Mouse (Mus musculus) mouse trophoblast stem cell (cell line): ENCODE measurements around the gene Ak6.

Source experiments
- in situ Hi-C, 2 experiments: fragments of 300-500 bp; cut with MseI, MboI; formaldehyde crosslinking; loops; 2 replicates in 1 of 2; 3 replicates in 1 of 2; pipeline ENCODE4 v1.15.1; 2025

Ak6 gene

DNA sequence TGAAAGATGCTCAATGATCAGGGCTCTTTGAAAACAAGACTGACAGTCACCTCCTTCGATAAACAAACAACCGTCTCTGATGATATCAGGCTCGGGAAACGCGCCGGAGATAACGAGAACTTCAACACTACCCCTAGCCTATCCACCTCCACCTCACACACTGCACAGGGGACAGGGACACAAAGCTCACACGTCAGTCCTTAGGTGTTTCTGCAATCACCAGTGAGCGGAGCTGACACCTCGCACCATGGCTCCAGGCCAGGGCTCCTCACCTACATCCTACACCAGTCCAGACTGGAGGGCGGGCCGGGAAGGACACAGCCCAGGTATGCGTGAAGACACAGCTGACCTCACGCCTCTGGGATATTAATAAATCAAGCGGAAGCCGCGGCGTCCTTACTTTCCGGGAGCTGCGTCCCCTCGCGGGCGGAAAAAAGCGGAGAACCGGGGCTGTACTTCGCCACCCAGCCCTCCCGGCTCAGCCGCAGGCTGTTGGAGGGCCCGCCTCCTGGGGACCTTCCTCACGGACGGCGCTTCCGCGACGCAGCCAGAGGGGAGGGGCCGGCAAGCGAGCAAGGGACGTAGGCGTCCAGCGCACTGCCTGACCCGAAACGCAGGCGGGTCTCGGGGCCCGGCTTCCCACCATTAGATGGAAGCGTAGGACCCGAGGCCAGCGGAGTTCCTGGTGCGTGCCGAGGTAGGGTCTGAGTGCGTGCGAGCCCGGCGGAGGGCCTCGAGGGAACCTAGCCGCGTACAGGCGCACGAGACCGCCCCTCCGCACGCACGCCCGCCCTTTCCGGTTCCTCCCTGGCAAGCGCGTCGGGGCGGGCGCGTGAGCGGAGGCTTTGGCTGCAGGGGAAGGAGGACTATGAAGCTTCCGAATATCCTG, at the start of gene Ak6, which contains the start of gene Rad17:
TSS of gene Ak6 (plus strand) at position 430 of the 889 bp plus-strand sequence.
TSS of gene Rad17 (minus strand) at position 502 of the 889 bp plus-strand sequence.
- in situ Hi-C loops, result no loop called here

DNA sequence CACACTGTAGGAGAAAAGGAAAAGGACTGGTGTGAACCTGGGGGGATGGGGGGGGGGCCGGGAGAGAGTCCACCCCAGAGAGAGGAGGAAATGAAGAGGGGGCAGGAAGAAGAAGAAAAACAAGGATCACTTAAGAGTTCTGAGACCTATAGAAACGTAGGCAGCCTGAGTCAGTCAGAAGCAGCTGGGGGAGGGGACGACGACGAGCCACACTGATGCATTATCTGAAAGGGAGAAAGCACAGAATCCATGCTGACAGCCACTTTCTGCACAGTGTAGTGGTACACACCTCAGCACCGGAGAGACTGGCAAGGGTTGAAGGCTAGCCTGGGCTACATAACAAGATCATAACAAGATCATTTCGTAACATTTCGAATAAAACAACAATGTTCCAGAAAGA, 49.7 kb upstream of the Ak6 start:
- in situ Hi-C loops, result no loop called here

DNA sequence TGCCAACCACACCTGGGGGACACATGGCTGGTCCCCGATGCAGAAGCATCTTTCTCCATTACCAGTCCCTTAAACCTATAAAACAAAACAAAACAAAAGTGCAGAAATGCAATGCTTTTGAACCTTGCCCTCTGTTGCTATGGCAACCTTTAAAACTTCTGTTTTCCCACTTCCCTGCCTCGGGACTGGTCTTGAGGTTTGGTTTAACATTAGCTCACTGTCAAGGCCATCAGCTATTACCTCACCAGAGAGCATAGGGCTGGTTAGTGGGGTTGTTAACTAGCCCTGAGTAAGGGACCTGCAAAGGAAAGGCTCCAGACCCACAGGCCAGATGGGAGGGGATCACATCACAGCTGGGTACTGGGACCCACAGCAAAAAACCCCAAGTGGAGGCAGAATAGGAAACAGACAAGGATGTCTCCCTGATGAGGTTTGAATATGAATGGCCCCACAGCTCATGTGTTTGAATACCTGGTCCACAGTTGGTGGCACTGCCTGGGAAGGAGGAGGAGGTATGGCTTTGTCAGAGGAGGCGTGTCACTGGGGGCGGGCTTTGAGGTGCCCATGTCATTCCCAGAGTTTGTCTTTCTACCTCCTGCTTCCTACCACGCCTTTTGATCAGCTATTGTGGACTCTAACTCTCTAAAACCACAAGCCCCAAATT, 48.4 kb upstream of the Ak6 start:
- in situ Hi-C loops, result no loop called here

GRCm38 (mm10) chr13:100603031-100603737, 47.6 kb upstream of the Ak6 start:
- in situ Hi-C loops, result no loop called here

GRCm38 (mm10) chr13:100603738-100604095, 47.1 kb upstream of the Ak6 start:
- in situ Hi-C loops, result no loop called here

DNA sequence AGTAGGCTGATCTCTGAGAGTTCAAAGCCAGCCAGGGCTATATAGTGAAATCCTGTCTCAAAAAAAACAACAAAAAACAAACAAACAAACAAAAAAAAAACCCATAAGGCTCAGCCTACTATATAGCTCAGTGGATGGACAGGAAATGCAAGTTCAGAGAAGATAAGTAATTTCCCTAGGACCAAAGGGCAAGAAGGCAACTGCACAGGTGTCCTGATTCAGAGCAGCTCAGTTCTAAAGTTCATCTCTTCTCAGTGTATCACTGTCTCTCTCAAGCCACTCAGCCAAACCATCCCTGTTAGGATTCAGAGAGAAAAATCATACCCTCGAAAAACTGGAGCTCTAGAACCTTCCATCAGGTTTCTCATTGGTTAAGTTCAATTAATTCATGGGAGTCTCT, 44.9 kb upstream of the Ak6 start:
- in situ Hi-C loops, result no loop called here

DNA sequence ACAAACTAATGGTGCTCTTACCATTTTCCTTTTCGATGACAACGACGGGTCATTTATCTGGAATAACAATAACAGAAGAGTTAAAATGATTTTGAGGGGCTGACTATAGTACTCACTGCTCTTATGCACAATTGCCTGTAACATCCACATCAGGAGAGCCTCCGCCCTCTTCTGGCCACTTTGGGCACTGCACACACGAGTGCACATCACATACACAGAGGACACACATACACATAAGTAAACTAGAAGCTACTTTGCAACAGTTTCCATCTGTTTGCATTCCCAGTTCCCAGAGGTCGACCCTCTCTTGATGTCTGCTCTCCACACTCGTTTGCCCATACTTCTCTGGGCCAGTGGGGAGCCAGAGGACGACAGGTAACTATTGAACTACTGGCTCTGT, 43.0 kb upstream of the Ak6 start:
- in situ Hi-C loops, result no loop called here

DNA sequence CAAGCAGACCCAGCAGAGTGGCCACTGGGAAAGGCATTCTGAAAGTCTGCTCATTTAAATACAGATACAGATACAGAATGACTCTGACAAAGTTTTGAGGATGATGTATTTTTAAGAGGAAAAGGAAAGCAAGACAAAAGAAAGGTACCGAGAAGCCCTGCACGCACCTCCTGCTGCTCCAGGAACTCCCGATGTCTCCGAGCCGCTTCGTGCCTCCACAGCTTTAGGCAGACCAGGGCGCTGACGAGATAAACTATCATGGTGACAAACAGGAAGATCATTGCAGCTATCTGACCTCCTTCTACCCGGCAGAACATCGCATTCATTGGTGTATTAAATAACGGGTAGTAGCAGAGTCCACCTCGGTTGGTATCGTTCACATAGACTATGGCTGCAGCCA, 39.5 kb upstream of the Ak6 start:
- in situ Hi-C loops, result no loop called here

DNA sequence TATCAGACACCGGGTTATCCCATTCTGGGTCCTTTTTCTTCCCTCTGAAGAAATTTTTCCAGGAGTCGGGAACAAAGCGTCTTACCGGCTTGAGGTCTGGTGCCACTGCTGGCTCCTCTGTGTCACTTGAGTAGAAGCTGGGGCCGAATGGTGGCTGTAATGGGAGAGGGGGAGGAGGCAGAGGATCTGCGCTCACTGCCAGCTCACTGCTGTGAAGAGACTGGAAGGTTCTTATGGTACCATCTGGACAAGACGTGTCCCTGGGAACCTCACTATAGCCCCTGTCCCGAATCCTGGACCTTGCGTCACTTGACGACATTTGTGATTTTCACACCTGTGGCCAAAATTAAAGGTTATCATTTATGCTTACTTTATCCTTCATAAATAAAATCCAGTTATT, 38.5 kb upstream of the Ak6 start:
- in situ Hi-C loops, result no loop called here

DNA sequence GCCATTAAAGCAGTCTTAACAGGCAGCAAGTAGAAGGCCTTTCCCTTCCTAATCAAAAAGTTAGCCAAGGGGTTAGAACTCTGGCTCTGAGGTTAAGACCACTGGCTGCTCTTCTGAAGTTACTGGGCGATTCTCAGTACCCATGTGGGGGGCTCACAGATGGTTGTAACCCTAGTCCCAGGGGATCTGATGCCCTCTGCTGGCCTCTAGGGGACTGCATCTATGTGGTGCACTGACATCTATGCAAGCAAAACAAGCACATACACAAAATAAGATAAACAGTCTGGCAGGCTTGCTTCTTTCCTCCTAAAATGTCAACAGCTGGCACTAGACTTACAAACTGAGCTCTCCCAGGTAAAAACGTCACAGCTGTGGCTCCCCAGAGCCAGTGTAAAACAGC, 37.9 kb upstream of the Ak6 start:
- in situ Hi-C loops, result no loop called here

GRCm38 (mm10) chr13:100616181-100617087, 34.3 kb upstream of the Ak6 start, which contains the start of gene Marveld2:
Gene Marveld2 (minus strand): TSS chr13:100616971.
- in situ Hi-C loops, result no loop called here

GRCm38 (mm10) chr13:100617583-100617982, 33.2 kb upstream of the Ak6 start:
- in situ Hi-C loops, result no loop called here

DNA sequence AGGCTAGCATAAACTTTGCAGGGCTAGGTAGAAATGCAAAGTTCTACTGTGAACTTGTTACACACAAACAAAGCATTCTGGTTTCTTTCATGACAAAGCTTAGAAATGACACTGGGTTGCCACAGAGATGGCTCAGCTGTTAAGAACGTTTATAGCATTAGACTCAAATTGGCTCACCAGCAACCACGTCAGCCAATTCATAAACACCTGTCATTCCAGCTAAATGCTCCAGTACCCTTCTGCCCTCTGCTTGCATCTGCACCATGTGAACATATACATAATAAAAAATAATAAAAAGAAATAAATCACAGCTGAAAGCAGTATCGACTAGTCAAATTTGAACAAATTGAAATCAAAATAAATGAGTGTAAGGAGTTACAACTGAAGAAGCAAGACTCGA, 28.5 kb upstream of the Ak6 start:
- in situ Hi-C loops, result no loop called here

GRCm38 (mm10) chr13:100634106-100634691, 16.6 kb upstream of the Ak6 start:
- in situ Hi-C loops, result no loop called here

- in situ Hi-C loops, result no loop called here
Observed at GRCm38 (mm10) chr13:100642471-100643209, 8.1 kb upstream of the Ak6 start.

- in situ Hi-C loops, result no loop called here
Observed at GRCm38 (mm10) chr13:100648223-100648622, 2.6 kb upstream of the Ak6 start.

DNA sequence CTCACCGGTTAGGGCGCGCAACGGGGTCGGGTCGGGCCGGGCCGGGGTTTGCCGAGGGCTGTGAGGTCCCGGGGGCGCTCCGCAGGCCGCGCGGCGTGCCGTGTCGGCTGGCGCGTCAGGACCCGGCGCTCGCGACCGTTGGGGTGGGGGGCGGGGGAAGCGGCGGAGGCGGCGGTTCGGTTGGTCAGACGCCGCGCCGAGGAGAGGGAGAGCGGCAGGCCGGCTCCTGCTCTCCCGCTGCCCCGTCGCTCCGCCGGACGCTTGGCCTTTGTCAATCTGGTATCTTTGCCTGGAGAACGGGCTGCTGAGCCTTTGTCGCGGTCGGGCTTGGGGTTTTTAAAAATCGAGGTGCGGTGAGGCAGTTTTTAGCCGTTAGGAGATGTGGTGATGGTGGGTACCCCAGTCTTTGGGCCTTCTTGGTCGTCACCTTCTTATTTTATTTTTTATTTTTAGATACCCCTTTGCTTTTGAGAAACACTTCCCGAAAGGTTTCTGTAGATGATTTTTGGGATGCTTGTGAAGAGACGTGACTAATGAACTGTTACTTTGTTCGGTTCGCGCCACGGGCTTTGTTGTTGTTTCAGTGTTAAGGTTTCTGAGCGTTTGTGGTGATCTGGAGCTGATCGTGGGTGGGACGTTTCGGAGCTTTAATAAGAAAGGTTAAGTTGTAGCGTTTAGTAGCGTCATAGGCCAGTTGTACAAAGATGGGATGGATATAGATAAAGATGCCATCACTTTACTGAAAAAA, 834 bp downstream of the Ak6 start, which contains the start of gene Taf9:
TSS of gene Taf9 (plus strand) at position 141 of the 748 bp plus-strand sequence.
- in situ Hi-C loops, result no loop called here

DNA sequence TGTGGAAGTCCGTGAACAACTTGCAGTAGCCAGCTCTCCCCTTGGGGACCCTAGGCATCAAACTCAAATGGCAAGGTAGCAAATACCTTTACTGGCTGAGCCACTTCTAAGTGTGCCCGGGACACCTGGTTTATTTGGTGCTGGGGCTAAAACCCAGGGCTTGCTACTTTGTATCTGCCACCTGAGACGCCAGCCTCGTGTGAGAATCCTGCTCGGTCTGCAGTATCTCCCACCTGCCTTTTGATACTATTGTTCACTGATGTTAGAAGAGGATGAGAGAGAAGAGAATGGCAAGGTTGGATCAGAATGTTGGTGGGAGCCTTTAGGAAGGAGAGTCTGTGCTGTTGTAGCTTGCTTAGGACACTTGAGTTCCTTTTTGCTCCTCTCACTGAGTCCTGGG, 7.3 kb downstream of the Ak6 start:
- in situ Hi-C loops, result no loop called here

DNA sequence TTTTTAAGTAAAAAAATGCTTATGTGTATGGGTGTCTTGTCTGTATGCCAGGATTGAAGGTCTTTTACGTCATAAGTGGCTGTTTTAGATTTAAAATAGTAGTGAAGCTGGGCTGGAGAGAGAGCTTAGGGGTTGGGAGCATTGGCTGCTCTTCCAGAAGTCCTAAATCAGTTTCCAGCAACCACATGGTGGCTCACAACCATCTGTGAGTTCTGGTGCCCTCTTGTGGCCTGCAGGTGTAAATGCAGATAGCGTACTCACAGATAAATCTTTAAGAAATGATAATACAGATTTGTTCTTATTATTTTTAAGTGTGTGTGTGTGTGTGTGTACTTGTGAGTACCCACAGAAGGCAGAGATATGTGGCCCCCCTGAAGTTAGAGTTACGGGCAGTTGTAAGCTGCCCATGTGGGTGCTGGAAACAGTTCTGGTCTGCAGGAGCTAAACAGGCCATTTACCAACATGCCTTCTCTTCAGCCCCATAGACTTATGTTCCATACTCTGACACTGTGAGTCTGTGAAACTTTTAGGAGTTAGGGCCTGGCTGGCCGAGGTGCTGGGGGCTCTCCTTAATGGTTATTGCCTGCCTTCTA, 9.2 kb downstream of the Ak6 start:
- in situ Hi-C loops, result no loop called here
